Mouse (Mus musculus): Measurements from ENCODE around the gene Anxa2.
A peak's percentile ranks its signal among the peaks of the same experiment; 100 is the strongest.

DNA sequence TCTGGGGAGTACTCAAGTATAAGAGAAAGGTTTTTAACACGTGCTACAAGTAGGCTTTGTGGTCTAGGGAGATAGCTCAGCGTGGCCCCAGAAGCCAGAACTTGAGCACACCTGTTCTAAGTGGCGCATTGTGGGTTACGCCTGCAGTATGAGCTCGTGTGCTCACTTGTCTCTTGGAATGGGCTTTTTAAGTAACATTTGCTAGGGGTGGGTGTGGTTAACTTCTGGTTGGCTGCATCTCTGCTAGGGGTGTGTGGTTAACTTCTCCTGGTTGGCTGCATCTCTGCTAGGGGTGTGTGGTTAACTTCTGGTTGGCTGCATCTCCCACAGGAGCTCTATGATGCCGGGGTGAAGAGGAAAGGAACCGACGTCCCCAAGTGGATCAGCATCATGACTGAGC, 32.7 kb downstream of the Anxa2 start:
- no peak for TF ChIP-seq POLR2A (IDR thresholded peaks at IDR 0.05; ENCODE audit: insufficient read length, low read depth)
- no peak for TF ChIP-seq TCF12 (IDR thresholded peaks at IDR 0.05; ENCODE audit: insufficient read depth, poor library complexity, severe bottlenecking)
- peak; percentile 0 for TF ChIP-seq POLR2AphosphoS2 (IDR thresholded peaks at IDR 0.05; ENCODE audit: insufficient read length, low read depth)
- no peak for TF ChIP-seq MAX (IDR thresholded peaks at IDR 0.05; ENCODE audit: low read depth)
- TF ChIP-seq TCF3 (IDR thresholded peaks at IDR 0.05; ENCODE audit: insufficient read length, low read depth): no peak

All from myocyte (in vitro differentiated cells).